Mouse (Mus musculus): ENCODE data around the gene Rab8b. TPM values are rescaled to one million over a fixed set of nuclear protein-coding genes. Genes with fewer than 3 reads are reported as not detected.
A peak's percentile ranks its signal among the peaks of the same experiment; 100 is the strongest.
"Not testable (repeated sequence)": the region's sequence is repeated elsewhere in the genome, so short reads cannot be mapped to it uniquely, and the experiment has no call there.

Gene Rab8b
- total RNA-seq, 2 experiments from 2014 or later = 18.9 to 21.9 TPM

GRCm38 (mm10) chr9:66887301-66887902 lies 32.1 kb downstream of the Rab8b start:
- DNase-seq = no peak

GRCm38 (mm10) chr9:66886818-66887217 lies 32.7 kb downstream of the Rab8b start:
- no peak for DNase-seq

DNA sequence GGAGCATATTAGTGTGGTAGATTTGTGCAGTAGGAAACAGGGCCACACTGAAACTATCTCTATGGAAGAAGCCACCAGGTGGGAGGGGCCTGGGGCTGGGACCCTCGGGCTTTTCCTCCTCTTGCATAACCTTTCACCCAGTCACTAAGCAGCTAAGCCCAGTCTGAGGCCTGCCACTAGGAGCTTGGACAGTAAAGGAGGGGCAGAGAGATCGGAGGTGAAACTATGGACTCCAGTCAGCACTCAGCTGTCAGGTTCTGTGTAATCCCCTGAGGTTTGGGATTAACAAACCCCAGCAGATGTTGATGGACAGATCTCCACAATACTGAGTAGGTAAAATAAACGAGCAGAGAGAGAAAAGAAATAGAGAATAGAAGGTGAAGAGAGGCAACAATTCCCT lies 33.1 kb downstream of the Rab8b start:
- no peak for DNase-seq

- no peak for DNase-seq
These were observed 34.9 kb downstream of the Rab8b start for GRCm38 (mm10) chr9:66884609-66885008.

- DNase-seq = no peak
These were observed 36.0 kb downstream of the Rab8b start for GRCm38 (mm10) chr9:66883500-66883899.

DNA sequence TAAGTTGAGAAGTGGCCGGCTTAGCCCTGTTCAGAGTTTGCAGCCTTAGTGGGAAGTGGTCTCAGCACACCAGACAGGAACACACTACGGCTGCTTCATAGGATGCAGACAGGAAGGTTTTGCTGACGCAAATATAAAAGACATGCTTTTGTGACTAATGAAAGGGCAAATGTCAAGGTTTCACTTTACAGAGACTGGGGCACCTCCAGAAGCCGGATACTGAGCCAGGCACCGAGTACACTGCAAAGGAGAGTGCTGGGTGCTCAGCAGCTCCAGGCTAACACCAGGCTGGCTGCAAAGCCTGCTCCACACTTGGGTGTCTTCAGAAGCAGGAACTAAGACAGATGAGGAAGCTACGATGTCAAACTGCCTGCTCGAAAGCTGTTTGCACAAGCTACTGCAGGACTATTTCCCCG lies 37.1 kb downstream of the Rab8b start:
- DNase-seq = peak; percentile 40 to 58

DNA sequence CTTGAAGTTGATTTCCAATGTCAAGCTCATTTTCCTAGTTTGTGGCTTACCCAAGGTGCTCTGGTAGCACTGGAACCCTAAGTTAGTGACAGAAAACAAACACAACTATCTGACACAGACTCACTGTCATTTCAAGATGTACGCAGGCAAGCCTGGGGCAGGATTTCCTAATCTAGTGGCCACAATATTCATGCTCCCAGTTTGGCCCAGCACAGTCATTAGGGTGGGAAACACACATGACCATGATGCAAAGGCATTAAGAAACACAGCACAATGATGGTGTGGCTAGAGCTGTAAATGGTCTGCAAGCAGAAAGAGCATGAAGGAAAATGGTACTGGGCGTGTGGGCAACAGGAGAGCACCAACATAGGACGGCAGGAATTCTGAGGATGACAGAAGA lies 37.6 kb downstream of the Rab8b start:
- no peak for DNase-seq

DNA sequence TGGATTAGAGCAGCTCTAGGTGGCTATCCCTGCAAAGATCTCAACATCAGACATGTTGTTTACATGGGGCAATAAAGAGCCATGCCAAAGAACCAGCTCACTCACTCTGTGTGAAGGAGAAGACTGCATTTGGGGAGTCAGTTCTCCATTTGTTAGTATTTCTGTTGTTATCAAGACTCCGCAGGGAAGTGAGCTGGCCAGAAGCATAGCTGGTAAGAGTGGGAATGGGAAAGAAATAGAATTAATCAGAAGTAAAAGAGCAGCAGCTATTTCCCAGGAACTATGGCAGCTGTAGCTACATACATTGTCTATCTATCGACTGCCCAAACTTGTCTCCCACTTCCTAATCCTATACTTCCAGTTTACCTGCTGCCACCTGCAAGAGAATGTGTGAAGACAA lies 38.7 kb downstream of the Rab8b start:
- no peak for DNase-seq

DNA sequence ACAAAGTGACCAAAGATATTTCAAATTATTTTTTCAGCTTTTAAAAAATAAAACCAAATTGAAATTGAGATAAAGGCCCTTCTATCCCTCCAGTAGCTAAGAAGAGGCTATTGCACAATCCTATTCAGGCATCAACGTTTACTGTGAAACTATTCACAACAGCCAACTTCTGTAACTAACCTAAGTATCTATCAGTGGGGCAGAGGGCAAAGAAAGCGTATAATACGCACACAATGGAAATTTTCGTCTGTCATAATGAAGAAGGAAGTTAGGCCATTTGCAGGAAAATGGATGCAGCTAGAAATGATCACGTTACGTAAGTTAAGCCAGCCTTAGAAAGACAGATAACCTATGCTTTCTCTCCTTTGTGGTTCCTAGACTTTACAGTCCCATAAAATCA lies 40.0 kb downstream of the Rab8b start:
- no peak for DNase-seq

DNA sequence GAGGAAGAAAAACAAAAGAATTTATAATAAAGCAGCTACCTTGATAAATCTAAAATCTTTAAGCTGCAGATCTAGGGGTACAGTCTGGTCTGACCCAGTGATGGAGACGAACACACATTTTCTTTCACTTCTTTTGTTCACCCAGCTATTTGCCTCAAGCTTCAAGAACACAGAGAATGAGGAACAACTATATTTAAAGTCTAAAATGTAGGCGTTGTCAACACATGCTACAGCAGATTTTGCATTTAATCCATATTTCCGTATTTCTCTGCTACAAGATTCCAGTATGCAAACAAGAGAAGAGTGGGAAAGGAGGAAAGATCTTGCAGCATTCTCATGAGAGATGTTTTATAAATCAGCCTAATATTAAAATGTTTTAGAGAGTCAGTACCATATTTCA lies 40.6 kb downstream of the Rab8b start:
- DNase-seq = no peak

- DNase-seq = peak; percentile 26 to 42
These were observed 42.9 kb downstream of the Rab8b start for GRCm38 (mm10) chr9:66876577-66876976.

- DNase-seq = no peak
These were observed 45.2 kb downstream of the Rab8b start for GRCm38 (mm10) chr9:66874297-66874696.

- DNase-seq = no peak
These were observed 46.0 kb downstream of the Rab8b start for GRCm38 (mm10) chr9:66873531-66873930.

GRCm38 (mm10) chr9:66873009-66873408 lies 46.5 kb downstream of the Rab8b start:
- DNase-seq = not testable (repeated sequence)

GRCm38 (mm10) chr9:66872015-66872727 lies 47.3 kb downstream of the Rab8b start:
- DNase-seq = peak; percentile 86 to 89

- DNase-seq = no peak
These were observed 54.8 kb downstream of the Rab8b start for GRCm38 (mm10) chr9:66864708-66865107.

DNA sequence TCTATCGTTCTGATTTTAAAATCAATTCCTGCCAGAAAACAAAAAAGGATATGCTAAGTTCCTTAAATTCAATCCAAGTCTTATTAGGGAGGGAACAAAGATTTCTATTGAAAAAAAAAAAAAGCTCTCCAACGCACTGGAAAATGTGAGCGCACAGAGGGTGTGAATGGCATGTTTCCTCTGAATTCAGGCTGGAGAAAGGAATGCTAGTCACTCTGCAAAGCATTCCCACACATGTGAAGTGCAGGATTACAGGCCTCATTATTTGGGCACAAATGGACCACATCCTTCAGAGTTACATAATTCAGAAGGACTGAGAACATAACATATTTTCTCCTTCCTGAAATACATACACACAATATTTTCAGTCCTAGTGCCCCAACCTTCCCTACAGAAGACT lies 56.0 kb downstream of the Rab8b start:
- DNase-seq = no peak

GRCm38 (mm10) chr9:66862202-66862601 lies 57.3 kb downstream of the Rab8b start:
- DNase-seq = no peak

DNA sequence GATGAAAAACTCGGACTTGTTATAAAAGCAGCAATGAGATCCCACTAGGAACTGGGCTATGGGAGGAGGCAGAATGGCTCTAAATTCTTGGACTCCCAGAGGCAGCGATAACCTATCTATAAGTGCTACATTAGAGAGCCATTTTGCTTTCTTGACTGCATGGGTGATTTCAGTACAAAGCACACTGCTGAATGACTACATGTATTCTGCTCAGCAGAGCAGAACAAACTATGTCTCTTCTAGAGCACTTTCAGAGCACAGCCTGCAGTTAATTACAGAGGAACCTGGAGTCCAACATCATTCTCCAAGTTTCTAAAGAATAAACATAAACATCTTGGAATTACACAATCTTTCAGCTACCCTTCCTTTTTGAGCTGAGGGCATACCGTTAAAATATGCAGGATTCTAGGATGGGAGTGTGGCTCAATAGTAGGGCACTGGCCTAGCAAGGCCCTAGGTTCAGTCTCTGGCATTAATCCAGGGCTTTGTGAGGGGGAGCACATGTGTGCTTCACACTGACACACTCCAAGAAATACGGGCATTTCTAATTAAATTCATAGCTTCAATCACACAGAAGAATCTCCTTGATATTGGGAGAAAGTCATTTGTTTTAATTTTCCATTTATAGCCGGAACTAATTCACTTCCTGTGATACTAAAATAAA lies 58.3 kb downstream of the Rab8b start:
- no peak for DNase-seq

DNA sequence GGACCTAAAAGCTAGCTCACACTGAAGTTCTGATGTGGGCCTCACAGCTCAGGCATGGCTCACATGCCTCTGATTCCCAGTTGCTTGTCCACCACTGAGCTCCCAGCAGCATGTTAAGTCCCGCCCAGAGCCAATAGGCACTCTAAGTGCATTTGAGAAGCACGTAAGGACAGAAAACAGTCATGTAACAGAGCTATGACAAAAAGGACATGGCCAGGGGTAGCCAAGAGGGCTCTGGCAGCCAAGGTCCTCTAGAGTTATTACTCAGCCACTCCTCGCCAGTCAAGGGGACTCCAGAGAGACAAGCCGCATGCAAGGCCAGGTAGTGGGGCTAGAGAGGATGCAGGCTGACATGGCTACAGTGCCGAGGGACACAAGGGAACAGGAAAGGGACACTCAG lies 60.0 kb downstream of the Rab8b start:
- DNase-seq = peak in 1 of 2 experiments; percentile 13

- no peak for DNase-seq
These were observed 63.6 kb downstream of the Rab8b start for GRCm38 (mm10) chr9:66855865-66856264.

DNA sequence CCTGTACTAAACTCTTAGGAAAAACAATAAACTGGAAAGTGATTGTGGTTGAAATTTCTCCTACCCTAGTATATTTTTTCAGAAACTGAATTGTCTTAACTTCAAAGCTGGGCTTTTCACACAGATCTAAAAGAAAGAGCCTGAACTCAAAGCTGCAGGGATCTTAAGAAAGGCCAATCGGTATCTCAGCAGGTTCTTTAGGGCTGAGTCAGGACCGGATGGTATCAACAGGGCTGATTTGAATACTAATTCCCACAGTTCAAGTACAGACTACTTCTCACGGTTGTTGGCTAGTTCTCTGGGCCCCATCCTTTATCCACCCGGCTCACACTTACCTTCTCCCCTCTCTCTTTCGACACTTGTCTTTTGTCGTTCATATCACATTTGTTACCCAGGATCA lies 66.9 kb downstream of the Rab8b start:
- no peak for DNase-seq

DNA sequence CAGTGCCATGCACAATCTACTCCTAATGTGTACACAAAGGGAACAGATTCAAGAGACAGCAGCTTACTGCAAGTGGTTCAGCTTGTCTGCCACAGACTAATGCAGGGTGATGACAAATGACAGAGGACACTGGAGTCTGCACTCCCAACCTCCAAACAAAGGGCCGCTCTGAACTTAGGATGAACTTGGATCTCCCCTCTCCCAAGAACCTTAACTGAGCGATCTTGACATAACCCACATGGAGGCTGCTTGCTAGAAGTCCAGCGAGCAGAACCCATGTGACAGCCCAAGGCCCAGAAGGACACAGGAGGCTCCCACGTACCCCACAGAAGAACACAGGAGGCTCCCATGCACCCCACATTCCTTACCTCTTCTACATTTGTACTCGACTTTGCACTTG lies 68.5 kb downstream of the Rab8b start:
- DNase-seq = no peak

DNA sequence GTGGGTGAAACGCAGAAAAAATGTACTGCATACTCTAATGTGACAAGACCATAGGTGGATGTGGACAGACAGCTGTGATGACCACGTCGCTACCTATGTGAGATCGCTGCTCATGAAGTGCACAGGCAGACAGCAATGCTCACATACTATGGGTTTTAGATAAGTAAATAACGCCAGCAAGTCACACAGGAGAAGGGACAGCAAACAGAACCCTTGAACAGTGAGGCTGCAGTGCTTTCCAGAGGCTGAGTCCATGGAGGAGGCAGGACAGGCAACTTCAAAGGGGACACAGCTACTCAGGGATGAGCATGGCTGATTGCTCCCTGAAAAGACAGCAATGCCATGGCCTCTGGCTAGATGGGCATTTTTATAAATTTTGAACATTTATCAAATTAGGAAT lies 72.7 kb downstream of the Rab8b start:
- DNase-seq = no peak

Measured in adrenal gland, postnatal 36 days (tissue).